Mouse (Mus musculus) layer of hippocampus, adult 11-12 months (tissue): Measurements from ENCODE around the gene Avil.

Experiments
- DNase-seq: peaks from one replicate; pipeline ENCODE4 v3.0.0; 2022; ENCODE audit warnings: low spot score

Gene Avil

DNA sequence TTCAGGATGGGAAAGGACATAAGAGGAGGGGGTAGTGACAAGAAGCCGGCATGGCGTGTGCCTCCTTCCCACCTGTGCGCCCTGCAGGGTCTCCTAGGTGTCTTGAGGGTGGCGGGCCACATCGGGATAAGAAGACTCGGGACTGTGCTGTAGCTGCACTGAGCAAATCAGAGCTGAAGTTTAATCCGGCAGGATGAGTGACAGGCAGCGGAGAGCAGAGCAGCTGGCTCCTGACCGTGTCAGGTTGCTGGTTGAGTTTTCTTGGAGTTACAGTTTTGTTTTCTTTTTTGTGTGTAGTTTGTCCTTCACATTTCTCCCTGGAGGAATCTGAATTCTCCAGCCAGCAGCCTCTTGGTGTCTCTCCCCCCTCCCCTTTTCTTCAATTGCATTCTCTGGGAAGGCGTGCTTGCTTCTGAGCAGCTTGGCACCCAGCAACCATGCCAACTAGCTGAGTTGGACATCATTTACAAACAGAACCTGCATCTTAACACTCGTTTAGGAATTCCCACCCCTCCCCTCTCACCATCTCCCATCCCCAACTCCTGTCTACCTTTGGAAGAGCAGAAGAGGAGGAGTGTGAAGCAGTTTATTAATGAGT, 19.5 kb upstream of the Avil start:
- no peak for DNase-seq

DNA sequence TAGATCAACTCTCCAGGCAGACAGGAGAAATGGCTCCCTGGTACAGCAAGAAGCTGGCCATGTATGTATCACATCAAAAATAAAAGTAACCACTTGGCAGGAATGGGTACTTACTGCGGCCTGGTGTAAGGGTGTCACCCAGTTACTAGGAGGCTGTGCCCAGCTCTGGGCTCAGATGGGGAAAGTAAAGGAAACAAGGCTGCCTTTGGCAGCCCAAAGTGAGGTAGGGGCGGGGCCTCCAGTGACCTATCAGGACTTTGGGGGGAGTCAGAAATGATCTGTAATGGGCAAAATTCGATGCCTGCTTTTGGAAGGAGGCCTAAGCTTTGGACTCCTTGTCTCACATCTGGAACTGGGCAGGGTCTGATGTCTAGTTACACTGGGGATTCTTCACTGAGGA, 18.8 kb upstream of the Avil start:
- no peak for DNase-seq

DNA sequence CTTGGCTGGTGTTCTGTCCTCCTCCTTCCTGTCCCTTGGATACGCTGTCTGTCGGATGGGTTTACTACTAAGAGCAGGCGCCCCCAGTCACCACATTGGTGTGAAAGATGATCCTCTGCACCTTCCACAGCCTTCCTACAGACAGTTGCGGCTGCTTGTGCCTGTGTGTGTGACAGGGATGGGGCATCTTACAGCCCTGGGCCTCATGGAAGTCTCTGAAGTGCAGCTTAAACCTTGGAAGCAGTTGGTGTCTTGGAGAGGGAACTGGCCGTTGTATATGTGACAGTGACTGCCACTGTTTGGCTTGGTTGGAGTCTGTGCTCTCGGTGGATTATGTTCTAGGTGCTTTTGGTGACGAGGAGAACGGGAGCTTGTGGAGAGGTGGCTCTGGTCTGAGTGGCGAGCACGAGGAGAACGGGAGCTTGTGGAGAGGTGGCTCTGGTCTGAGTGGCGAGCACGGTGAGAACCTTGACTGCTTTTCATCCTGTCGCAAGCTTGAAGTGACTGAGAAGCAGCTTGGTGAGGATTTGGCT, 17.2 kb upstream of the Avil start:
- no peak for DNase-seq

DNA sequence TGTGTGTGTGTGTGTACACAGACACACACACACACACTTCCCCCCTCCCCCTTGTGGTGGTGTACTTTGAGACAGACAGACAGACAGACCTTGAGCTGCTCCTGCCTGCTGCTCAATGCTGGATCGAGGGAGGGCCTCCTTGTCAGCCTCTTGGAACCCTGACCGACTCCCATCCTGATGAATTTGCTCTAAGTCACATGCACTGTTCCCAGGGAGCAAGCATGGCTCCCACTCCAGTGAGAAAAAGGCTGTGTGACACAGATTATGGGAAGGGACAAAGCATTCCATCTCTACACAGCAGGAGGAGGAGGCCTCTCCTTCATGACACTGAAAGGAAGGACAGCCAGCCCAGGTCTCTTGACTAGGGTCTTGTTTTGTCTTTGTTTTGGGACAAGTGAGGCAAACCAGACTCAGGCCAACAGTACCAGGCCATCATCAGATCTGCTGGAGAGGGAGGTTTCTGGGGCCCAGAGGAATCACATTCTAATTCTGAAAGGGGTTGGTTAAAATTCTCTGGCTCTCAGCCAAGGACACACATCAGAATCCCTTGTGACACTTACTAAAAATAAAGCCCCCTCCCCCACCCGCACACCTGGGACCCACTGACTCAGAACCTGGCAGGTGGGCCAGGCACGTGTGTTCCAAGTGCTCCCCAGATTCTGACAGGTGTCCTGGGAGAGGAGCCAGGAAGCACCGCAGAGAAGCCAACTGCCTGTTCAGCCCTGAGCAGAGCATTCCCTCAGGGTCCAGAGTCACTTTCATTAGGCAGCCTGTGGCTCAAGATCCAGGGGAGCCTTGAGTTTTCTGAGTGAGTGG, 16.1 kb upstream of the Avil start:
- peak; percentile 53 for DNase-seq

DNA sequence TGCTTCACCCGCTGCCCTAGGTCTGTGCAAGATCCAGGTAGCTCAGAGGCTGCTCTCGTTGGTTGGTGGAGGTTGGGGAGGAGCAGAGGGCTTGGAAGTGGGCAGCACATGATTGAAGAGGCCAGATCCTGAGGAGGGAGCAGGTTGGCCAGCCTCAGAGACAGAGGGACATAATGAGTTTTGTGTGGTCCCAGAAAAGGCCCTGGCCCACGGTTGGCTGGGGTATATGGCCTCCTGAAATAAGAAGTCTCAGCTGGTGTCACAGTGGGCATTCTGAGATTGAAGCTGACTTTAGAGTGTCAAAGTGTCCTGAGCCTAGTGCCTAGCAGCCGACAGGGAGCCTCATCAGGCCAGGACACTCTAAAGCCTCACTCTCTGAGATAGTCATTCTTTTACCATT, 15.4 kb upstream of the Avil start:
- DNase-seq = no peak

DNA sequence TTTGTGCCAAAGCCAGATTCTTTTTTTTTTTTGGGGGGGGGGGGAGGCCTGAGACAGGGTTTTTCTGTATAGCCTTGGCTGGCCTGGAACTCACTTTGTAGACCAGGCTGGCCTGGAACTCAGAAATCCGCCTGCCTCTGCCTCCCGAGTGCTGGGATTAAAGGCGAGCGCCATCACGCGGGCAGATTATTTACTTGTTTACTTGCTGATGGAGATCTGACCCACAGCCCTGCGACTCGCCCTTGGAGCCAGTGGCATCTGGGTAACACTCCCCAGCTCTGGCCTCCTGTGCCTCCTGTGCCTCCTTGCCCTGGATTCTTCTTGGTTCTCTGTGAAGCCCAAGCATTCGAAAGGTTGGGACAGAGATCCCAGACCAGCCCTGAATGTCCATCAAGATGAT, 14.9 kb upstream of the Avil start:
- no peak for DNase-seq

DNA sequence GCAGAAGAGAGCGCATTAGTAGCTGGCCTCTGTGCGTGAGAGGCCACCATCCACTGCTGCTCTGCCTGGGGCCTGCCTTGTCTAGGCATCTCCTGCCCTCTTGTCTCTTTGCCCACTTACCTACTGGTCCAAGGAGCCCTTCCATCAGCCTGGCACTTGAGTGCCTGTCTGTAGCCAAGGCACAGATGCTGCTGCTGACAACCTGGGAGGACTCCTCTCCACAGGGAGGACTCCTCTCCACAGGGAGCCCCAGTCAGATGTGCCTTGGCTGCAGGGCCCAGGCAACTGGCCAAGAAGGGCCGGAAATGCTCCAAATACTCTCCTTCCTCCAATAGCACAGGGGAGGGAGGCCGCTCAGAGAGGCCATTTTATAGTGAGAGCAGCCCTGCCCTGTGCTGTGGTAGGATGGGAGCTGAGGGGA, 14.0 kb upstream of the Avil start:
- DNase-seq = peak; percentile 77

DNA sequence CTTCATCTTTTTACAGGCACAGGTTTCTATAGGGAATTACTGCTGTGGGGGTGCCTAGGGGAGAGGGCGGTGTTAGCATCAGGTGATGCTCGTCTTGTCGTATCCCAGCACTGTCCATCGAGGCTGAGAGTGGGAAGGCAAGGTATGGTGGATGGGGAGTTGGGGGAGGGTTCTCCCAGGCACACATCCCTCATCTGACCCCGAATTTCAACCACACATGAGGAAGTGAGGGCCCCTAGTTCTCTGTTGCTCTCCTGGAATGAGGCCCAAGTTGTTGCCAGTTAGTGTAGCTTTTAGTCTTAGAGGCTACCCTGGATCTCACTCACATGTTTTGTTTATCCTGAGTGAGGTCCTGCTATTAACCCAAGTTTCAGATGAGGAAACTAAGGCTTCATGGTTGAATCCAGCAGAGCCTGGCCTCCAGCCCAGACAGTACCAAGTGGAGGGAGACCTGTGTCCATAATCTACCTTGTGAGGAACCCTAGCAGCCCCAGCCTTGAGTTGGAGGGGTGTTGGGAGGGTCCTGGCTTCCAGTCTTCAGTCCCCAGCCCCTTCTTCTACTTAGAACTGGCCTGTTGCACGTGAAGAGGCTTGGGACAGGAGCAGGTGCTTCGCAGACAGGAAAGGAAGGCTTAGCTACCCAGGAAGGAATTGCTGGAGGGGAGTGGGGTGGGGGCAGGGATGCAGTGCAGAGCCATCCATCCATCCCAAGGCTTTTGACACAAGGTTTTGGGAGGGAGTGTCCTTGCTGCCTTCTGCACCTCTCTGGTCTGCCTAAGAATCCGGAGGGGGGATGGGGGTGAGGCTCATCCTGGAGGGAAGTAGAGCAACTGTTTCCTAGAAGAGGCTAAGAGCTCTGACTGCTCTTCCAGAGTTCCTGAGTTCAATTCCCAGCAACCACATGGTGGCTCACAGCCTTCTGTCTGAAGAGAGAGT, 13.1 kb upstream of the Avil start:
- DNase-seq = no peak

DNA sequence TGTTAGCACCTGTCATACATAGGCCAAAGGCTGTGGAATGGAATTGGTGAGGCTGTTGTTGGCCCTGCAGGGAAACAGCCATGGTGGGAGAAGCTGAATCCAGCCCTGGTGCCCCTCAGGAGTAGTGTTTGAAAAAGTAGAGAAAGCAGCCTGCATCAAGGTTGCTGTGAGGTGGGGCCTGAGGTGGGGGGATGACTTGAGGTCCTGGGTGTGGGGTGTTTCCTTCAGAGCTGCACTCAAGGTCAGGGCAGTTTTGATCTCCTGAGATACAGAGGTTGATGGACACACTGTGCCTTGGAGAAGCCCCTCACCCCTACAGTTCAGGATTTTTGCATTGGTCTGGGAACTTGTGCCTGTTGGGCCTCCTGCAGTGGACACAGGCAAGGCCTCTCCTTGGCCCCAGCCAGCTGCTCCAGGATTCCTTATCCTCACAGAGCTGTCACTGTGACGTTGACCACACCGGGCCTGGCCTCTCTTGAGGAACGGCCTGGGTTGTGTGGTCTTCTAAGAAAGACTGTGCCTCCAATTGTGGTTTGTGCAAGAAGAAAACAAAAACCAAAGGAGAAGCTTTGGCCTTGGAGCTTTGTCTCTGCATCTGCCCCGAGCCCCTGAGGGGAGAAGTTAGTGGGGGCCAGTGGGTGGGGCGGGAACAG, 11.9 kb upstream of the Avil start:
- DNase-seq = no peak

DNA sequence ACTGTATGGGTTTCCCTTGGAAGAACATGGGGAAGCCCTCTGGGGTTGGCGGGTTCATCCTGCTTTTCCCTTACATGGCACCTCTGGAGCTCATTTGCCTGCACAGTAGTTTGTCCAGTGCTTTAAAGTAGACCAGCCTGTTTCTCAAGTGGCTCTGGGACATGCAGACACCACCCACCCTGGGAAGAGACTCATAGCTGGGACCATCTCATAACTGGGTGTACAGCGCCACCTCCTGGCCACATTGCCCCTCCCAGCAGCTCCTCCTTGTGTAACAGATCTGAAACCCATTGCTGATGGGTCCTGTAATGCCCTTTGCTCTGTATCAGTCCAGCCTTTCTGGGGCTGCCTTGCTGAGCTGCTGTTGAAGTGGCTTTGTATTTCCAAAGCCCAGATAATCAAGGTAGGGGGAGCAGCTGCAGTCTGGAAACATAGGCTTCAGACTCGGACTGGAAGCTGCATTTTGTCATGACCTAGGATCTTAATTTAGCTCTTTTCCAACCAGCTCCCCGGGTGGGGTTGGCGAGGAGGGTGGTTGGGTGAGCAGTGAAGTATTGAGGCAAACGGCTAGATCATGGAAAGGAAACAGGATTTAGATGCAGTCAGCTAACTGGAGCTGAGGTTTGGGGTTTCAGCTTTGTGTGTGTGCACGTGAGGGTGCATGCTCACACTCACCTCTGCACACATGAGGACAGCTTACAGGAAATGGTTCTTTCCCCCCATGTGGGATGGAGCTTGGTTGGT, 10.0 kb upstream of the Avil start:
- peak; percentile 91 for DNase-seq

DNA sequence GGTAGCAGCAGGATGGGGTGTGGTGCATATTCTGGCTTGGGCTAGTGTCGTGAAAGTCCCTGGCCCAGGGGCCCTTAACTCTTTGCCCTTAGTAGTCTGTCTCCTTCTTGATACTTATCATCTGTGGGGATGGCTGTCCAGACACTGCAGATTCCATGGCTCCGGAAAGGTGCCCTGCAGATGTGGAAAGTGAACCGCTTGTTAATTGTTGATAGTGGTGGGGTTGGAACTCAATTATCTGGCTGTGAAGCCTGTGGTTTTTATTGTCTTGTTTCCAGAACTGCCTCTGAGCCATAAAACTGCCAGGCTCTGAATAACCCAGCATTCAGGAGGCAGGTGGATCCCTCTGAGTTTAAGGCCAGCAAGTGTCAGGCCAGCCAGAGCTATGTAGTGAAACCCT, 8.8 kb upstream of the Avil start:
- no peak for DNase-seq

DNA sequence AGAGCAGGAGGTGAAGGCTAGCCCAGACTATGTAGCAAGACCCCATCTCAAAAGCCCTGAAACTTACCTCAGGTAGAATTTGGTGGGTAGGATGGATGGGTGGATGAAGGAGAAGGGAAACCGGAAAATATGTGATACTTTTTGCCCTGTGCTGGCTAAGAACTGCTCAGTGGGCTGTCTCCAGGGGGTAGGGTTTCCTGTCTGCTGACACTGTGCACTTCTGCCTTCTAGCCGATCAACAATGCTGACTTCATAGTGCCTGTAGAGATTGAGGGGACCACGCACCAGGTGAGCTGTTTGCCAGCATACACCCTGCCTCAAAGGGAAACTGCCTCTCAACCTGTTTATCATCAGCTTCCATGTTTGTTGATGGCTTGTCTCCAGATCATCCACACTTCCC, 6.9 kb upstream of the Avil start:
- no peak for DNase-seq

DNA sequence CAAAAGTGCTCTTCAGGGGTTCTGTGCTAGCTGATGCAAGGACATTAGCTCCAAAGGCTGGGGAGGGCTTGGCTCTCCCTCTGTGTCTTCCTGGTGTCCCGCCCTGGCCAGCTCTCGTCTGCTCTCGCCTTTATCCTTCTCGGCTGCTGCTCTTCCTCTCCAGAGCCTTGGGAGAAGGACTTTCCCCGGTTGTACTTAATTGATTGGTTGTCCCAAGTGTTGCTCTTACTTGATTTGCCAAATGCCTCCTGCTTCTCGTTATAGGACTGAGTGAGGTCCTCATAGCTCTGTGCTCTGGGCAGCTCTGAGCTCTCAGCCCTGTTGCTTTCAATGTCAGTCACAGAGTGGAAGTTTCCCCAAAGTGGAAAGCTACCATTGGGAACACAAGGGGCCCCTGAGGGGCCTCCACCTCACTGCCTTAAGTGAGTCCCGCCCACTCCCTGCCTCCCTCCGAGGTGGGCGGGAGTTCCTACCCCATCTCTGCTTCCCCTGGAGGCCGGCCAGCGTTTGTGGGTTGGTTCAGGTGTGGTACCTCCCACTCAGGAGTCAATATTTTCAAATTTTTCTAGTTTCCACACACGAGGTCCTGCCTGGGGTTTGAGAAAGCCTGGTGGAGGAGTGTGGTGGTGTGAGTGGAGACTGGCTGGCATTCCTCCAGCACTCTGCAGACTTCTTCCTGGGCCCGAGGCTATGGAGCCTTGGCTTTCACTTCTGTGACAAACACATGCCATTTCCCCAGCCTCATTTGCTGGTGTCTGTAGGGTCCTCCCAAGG, 3.0 kb upstream of the Avil start:
- DNase-seq = no peak

DNA sequence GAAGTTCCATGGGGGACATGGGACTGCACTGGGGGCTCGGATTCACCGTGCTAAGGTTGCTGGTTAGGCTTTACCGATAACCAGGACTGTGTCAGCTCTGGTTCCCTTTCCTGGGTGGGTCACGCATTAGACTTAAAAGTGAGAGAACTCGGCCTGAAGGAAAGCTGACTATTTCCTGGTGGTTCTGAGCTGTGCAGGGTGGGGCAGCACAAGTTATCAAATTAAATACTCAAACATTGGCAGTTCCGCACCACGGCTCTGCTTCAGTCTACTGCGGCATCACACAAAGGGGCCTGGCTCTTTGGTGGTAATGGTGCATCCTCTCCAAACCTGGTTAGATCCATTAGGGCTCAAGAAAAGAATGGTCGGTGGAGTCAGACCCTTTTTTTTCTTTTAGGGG, 788 bp downstream of the Avil start:
- DNase-seq = no peak

DNA sequence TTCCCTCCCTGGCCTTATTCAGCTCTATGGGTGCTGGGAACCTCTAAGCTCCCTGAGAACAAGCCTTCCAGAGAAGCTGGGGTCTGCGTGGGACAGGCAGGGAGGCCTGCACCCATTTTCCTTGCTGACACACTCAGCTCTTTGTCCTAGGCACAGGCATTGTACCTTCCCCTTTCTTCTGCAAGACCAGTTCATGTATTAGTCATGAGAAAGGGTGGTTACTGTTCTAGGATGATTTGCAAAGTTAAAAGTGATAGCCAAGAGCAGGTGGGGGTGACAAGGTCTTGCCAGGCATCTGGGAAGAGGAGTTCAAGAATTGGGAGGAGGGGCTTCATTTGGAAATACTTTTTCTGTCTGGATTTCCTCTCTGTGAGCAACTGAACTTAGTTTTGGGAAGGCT, 1.5 kb downstream of the Avil start:
- no peak for DNase-seq

DNA sequence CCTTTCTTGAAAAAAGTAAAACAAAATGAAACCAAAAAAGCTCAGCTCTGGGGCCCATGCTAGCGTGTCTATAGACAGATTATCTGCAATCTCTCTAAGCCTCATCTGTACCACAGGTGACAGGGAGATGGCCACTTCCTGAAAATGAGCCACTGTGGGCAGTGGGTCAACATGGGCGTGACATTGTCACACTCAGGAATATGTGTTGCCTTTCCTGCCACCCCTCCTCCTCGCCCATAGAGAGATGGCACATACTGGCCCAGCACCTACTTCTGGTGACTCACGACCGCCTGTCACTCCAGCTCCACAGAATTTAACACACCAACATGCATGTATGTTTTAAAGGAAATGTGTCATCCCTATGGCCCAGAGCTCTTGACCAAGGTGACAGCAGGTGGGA, 2.3 kb downstream of the Avil start:
- DNase-seq = no peak

DNA sequence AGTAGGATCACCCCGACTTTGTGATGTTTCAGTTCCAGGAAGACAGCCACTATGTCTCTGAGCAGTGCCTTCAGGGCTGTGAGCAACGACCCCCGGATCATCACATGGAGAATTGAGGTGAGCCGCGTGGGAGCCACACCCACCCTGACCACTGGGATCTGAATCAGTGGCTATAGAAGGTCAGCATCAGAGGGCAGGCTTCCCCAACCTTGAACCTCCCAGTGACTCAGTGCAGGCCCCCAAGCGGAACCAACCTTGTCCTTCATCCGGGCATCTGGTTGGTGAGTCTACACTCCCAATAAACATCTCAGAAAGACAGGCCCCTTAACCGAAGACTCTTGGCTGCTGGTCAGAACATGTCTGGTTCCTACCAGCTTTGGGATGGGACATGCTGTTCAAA, 2.8 kb downstream of the Avil start:
- DNase-seq = no peak

DNA sequence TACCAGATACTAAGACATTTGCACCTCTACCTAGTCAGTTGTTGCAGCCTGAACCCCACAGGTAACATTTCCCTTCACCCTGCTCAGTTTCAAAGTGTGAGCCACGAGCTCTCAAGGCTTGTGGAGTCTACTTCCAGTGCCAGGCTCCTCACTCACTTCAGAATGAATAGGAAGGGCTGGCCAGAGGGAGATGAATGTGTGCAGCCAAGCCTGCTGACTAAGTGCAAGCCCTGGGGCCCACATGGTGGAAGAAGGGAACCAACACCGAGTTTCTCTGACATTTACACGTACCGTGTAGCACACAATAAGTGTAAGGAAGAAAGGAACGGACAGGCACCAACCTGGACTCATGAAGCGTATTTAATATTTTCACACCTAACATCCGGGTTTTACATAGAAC, 3.3 kb downstream of the Avil start:
- DNase-seq = no peak

DNA sequence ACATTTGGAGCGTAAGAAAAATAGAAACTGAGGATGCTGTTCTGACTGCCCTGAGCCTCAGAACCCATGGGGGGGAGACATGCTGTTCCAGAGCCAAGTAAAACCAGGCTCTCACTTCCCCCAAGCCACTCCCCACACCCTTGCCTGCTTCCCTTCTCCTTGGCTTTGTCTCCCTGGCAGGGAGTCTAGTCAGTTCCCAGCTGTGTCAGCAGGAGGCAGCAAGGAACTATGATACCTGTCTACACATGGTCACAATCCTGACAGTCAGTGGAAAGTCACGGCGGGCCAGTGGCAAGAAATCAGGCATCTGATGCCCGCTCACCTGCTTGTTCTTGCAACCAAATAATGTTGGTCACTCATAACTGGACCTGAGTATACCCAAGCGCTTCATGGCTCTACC, 16.0 kb downstream of the Avil start:
- DNase-seq = no peak

DNA sequence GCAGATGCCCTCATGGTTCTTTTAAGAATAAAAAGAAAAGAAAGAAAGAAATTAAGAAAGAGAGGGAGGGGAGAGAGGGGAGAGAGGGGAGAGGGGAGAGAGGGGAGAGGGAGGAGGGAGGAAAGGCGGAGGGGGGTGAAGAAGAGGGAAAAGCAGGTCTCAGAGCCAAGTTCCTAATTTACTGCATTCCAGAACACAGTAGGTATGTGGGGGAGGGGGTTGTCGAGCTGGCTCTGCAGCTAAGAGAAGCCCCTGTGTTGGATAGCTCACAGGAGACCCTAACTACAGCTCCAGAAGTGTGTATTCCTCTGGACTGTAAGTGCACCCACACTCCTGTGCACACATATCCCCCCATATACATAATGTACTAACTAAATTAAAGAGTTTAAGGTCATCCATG, 16.6 kb downstream of the Avil start:
- no peak for DNase-seq

DNA sequence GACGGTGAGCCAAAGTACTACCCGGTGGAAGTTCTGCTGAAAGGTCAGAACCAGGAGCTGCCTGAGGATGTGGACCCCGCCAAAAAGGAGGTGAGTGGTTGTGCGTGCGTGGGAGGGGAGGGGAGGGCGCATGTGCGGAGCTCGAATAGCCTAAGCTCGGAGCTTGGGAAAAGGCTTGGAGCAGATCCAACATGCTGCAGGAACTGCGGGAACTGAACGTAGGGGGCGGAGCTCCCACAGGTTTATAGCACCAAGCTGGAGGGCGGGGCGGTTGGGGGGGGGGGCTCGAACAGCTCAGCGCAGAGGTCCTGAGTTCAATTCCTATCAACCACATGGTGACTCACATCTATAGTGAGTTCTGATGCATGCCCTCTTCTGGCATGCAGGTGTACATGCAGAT, 17.9 kb downstream of the Avil start:
- DNase-seq = no peak
